Mouse (Mus musculus) ovary, postnatal 36 days (tissue): ENCODE data around the gene Dnah6.
A peak's percentile ranks its signal among the peaks of the same experiment; 100 is the strongest.

Experiments
- DNase-seq: peaks from one replicate; pipeline ENCODE4 v3.0.0; 2022; ENCODE audit warnings: low spot score, mixed read lengths

The Dnah6 gene

DNA sequence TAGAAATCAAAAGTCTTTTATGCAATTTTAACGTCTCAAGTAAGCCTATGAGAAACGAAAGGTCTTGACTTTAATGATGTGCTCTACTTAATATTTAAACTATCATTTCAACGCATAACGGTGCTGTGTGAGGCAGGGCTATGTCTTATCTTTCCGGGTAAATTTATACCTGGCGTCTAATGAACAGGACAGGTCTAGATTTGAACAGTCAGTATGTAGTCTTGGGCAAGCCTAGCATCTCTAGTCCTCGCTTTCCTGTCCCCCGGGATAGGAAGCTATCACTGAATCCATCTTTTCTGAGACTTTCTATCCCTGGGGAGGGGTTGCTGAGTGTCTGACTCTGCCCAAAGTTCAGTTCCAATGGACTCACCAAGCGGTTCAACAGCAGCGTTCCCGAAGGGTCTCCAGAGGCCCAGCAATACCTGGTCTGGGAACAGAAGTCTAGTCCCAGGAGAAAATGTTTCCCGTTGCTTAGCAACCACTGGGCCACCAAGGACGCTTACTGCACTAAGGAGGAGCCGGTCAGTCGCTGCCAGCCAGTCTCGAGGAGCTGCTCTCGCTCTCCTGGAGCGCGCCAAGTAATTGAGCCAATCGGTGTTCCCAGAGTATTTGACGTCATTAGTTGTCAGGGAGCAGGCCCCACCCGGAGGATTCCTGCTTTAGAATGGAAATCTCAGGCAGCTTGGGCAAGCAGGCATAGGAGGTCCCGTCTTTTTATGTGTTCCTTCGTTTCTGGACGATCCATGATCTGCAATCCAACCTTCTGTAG lies at the start of gene Dnah6:
Dnah6 (minus strand) TSS at position 463 of the 769 bp plus-strand sequence.
- peak; percentile 83 for DNase-seq

DNA sequence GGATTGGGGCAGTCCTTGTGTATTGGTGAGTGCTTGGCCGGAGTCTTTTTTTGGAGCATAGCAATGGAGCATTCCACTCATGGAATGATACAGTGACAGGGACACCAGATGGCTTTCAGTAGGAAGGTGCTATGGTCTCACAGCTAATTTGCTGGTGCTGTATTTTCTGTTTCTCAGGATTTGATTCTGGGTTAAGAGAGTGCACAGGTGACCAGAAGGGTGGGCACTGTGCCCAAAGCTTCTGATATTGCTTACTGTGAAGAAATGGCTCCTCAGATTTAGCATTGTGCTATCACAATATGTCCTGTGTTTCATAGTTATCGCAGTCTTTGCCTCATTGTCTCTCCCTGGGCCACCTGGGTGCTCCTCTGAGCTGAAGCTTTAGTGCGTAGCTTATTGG lies 47.9 kb upstream of the Dnah6 start:
- no peak for DNase-seq

DNA sequence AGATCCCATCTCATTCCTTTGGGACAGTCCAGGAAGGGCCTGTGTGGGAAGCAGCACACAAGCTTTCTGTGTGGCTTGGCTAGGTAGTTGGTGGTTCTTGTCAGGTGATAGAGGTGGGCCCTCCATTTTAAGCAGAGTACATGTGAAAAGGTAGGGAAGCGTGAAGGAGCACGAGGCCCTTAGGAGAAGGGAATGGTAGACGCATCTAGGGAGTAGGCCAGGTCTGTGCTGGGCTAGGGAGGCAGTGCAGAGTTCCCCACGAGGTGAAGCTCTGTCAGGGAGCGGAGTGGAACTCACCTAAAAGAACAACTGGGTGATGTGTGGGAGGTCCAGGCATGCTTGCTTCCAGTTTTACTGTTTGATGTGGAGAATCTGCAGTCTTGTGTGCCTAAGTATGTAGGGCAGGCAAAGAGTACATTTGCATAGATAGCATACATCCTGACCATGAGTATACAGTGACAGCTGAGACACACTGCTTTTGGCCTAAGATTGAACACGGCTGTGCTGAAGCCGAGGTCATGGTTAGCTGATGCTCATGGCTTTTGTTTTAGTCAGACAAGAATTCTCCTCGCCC lies 46.4 kb upstream of the Dnah6 start:
- DNase-seq: no peak

DNA sequence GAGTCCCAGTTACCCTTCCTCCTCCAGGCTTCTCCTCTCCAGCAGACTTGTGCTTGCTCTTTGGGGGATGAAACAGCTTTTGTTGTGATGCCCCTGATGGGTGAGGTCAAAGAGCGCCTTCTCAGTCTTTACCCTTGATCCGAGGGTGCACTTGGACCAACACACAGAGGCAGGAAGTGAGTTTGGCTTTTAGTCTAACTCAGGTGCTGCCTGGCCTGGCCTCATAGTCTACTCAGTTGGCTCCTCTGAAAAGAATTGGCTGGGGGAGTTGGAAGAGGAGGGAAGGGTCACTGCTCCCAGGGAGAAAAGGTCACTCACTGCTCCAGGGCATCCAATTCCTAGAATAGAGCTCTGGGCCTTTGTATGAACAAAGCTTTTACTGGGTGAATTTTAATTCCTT lies 43.4 kb upstream of the Dnah6 start:
- no peak for DNase-seq

DNA sequence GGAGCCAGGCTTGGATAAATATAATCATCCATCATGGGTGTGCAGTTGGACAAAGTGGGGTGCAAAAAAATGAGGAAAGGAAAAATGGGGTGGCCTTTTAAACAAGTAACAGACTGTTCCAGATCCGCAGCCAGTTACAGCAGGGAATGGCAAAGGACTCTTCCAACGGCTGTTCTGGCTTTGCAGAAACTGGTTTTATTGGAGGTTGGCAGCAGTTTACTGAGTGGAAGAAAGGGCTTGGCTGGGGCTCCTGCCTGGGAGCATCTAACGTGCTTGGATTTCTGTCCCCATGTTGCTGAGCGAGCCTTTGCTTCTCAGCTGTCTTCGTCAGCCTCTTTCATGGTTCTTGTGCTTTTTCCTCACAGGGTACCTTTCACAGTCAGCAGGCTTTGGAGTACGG lies 38.7 kb upstream of the Dnah6 start:
- no peak for DNase-seq

DNA sequence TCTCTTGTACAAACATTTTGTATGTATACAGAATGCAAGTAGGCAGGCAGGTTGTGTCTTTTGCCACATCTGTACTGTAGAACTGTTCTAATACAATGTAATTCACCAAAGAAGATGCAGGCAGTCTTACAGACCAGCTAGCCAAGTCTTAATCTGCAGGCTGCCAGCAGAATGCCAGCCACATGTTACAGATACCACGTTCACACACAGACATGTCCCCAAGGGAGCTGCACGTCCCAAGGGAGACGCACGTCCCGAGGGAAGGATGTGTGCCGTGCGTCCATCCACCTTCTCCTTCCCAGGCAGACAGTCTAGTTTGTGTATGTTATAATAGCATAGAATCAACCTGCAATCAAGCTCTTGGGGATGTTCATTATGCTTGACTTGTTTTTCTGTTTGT lies 35.6 kb upstream of the Dnah6 start:
- no peak for DNase-seq

DNA sequence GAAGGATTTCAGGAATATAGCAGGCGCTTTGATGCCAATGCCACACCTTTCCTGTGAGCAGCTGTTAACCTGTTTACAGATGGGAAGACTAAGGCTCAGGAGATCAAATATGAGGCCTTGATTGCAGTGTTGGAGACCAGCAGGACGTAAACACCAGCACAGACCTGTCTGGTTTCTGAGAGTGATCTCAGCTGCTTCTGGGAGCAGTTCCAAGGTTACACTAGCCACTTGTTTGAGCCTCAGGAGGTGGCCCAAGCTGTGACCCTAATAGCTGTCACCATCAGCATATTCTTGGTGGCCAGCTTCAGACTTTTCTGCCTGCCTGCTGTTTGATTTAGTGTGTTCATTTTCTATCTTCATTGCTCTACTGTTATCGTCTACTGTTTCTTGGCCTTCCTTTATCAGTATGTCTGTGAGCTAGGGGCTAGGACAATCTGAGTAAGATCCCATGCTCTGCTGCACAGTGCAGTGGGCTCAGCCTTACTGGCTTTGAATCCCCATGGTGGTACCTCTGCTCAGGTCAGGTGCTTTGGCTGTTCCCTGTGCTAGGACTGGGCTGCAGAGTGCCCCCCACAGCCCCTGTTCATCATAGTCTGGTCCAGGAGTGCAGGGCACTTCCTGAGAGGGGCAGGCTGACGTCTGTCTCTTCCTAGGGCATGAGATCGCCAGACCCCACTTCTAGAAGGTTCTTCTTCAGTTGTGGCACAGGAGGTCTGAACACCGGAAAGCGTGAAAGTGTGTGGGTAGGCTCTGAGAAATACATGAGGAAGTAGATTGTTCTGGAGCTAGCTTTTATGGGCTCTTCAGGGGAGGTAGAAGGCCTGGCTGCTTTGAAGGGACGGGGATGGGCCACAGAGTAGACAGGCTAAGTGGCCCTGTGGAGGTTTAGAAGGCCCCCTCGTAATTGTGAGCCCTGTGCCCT lies 33.1 kb upstream of the Dnah6 start:
- DNase-seq: no peak

DNA sequence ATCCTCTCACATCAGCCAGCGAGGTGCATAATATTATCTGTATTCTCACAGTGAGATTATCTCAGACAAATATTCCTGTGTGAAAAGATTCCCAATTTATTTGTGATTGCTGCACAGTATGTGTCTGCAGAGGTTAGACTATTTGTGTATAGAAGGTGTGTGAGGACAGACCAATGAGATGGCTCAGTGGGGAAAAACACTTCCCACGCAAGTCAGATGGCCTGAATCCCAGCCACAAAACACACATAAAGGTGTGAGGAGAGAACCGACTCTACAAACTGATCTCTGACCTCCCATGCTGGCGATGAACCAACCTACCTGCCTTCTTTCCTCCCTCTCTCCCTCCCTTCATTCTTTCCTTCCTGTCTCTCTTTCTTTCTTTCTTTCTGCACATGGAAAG lies 32.1 kb upstream of the Dnah6 start:
- no peak for DNase-seq

DNA sequence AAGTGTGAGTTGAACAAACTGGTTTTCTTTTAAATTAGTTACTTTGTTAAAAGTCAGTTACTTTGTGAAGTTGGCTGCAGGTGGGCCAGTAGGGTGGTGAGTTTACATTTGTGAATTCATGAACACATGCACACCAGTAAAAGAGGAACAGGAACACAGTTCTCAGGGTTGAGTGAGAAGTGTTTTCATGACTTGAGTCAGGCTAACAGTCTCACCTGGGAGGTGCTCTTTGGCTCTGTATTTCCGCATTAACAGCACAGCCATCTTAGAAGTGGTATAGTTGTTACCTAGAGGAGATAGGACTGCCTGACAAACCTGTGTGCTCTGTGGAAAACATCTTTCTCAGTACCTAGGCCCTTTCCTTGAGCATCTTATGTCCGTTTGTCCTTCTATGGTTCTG lies 31.6 kb upstream of the Dnah6 start:
- DNase-seq: no peak

DNA sequence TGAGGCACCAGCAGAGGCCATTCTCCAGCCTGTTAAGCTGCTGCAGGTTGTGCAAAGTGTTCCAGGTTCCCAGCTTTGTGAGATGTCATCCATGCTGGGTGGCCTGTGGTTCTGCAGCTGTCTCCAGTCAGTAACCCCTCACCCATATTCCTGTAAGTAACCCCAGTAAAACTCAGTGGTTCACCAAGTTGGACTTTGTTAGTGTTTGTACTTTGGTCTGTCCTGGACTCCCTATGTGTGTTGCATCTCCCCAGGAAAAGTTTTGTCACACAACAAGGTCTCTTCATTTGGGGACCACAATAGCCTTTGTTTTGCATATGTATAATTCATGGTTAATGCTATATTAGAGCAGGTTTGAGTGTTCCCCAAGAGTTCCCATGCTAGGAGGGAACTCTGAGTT lies 30.9 kb upstream of the Dnah6 start:
- DNase-seq: no peak

DNA sequence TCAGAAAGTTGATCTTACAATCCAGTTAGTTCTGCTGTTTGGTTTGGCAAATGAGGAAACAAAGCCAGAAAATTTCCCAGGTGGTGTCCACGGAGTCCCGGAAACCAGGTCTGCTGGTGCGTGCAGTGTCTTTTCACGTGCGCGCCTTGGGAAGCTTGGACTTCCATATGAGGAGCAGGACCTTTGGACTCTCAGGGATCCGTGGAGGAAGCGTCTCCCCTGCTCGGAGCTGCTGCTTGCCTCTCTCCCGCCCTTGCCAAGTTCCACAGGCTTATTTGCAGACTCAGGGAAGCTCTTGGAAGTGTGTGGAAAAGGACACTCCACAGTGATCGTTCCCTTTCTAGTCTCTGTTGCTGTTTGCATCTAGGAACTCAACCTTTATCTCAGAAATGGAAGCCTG lies 29.9 kb upstream of the Dnah6 start:
- DNase-seq: no peak

DNA sequence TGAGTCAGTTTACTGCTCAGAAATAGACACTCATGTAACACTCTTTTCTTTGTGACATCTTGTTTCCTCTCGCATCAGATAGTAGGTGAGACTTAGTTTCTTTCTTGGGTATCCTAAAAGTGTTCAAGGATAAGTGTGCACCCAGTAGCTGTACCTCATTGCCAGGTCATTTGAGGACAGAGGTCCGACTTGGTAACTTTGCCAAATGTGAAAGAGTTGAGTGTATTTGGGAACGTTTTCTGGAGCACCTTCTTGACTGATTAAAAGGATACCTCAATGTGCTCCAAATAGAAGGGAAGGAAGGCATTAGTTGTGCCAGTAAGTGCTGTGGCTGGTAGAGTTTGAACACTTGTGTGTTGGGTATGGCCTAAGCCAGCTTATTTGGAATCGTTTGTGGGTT lies 28.4 kb upstream of the Dnah6 start:
- no peak for DNase-seq

DNA sequence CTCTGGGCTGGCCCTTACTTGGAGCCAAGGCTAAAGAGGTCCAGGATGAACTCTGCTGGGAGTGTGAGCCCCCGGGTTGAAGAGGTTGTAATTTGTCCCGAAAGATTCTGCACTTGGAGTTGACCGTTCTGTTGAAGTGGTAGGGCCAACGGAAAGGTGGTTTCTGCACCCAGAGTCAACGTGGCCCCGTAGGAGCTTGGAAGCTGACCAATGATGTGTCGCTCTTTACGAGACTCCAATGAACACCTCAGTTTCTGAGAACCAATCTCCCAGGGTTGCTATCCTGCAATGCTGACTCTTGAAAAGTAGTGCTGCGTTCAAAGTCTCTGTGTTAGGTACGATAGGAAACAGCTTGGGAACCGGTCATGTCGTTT lies 27.6 kb upstream of the Dnah6 start:
- no peak for DNase-seq

DNA sequence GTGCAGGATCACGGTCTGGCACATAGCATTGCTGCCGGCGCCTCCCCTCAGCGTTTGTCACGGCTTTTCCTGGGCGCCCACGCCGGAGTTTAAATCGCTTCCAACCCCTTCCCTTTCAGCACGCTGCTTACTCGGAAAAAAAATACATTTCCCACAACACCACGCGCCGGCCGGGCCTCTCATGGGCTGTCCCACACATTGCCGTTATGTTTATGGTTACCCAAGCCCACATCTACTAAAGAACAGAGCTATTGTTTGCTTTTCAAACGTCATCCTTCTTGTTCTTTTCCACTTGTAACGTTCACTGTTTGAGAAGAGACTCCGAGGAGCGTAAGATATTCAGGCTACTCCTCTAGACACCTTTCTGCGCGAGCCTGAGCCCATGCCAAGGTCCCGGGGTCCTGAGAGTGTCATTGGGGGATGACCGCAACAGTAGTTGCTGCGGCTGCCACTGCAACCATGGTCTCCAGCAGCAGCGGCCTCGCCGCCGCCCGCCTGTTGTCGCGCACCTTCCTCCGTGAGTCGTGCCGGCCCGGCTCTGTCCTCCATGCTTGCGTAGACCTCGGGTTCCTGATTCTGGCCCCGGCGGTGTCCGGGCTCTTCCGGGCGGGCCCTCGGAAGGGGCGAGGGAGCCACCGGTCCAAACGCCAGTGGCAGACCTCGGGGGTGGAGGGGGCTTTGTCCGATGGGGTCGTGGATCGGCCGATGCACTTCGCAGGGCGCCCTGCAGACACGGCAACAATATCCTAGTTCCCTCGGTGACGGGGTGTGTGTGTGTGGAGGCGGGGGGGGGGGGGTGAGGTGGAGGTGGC lies 27.0 kb upstream of the Dnah6 start, which contains the start of gene Suclg1:
Suclg1 (plus strand) TSS at position 146 of the 812 bp plus-strand sequence.
- peak; percentile 83 for DNase-seq

DNA sequence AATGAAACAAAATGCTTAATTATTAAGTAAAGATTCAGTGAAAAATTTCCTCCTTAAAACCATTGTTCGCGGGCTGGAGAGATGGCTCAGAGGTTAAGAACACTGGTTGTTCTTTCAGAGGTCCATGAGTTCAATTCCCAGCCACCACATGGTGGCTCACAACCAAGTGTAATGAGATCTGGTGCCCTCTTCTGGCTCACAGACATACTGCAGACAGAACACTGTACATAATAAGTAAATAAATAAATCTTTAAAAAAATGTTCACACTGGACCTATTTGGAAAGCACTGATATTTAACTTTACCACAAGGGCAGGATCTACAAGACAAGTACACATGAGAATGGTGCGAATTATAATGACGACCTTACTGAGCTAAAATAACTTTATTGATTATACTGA lies 26.0 kb upstream of the Dnah6 start:
- DNase-seq: no peak

DNA sequence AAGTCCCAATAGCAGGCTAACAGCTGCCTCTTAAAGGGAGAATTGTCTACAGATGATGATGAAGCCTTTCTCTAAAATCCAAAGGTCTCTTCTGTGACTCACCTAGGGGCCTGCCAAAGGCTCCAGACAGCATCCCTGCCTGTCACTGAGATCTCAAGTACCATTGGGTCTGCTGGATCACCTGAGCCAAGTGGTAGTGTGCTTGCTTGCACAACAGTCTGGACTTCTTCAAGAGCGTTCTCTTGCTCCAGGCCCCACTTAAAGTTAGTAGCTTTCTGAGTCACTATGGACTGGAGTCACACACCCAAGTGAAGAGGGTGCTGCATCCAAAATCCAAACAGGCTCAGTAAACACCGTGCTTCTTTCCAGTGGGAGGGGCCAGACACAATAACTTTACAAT lies 25.4 kb upstream of the Dnah6 start:
- DNase-seq: no peak

DNA sequence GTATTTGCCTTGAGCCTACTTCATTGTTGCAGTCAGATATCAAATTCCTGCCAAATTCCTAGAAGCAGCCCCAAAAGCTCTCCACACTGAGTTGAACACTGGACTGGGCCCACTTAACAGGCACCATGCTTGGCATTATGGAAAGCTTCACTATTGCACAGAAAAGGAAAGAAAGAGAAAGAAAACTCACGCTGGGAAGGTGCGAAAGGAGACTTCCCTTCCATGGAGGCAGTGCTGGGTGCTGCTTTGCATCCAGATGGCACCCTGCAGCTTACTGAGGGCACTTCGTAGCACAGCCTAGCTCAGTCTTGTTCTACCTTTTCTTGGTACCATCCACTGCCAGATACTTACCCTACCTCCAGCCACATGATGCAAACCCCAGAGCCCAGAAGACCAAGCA lies 14.2 kb upstream of the Dnah6 start:
- DNase-seq: no peak

DNA sequence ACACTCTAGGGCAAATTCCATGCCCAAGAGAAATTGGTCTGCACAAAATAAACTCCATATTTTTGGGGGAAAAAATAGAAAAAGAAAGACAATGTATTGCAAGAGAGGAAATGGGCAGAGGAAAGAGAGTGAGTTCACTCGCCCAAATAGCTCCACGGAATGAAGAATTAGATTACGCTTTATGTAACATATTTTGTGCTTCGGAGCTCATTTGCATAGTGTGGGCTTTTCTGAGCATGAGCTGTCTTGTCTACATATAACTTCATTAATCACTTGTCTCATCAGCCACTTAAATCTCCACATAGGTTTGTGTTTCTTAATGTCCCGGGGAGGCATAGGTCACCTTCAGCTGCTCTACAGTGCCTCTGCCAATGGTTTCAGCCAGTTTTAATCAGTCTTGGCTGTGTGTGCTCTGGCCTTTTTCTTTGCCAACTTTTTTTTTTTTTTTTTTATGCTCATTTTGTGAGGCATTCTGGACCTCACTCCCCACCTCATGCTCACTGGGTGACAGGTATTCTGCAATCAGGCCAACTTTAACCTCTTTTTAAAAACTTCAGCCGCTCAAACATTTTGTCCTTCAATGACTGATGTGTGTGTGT lies 12.9 kb upstream of the Dnah6 start:
- no peak for DNase-seq

DNA sequence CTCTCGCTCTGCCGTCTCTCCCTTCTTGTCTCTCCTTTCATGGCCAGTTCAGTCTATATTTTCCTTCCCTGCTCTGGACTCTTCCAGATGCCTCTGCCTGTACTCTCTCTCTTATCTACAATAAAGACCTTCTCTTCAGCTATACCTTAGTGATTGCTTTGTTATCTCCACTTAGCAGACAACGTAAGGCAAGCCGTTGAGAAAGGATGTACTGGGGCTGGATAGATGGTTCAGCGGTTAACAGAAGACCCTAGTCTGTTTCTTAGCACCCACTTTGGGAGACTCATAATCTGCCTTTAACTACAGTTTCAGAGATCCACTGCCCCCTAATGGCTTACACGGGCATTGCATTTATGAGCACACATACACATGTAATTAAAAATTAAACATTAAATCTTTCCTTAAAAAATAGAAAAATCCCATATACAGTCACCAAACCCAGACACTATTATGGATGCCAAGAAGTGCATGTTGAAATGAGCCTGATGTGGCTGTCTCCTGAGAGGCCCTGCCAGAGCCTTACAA lies 11.8 kb upstream of the Dnah6 start:
- no peak for DNase-seq

DNA sequence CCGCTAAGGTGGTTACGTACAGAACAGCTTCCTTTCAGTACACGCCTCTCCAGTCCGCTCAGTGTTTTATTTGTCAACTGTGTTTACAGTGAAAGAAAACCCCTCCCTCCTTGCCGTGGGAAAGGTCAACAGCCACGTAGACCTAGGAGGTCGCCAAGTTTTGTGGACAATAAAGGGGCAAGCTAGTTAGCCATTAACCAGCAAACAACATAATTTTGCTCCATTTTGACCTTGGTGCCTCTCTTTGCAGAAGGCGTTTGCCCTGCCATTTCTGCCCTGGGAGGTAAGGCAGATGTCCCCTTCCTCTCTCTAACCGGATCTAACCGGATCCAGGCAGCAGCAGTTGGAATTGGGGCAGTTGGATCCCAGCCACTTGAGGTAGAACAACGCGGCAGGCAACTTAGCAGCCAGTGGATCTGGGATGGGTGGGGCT lies 10.7 kb upstream of the Dnah6 start:
- no peak for DNase-seq

DNA sequence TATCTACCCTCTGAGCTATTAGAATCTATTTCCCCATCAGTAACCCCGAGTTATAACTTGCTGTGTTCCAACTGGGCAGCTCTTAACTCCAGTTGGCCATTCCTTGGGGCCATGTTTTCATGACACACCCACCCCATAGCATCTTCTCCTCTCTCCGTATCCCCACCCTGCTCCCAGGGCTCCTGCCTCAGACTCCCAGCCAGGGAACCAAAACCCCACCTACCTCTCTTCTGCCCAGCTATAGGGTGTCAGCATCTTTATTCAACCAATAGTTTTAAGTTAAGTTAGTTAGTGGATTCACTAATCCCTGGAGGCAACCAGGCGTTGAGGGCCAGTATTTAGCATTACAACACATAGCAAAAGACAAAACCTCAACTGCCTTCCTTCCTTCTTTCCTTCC lies 7.4 kb upstream of the Dnah6 start:
- no peak for DNase-seq
